ENCODE assay signal across 20 mouse cellular contexts in the genomic region with DNA sequence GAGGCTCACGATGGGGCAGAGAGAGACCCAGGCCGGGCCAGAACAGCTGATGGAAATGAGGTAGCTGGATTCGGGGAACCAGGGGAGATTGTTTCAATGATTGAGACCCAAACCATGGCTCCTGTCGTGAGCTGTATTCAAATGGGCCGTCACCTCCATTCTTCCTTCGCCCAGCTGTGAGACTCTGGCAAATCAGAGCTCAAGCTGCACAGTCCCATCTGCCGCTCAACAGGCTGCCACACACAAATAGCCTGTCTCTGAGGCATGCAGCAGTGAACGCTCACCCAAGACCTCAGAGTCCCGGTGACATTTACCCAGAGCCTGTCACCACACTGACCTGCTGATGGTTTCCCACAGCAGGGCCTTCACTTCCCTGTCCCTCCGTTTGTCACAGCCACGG.
DNase-seq lines count a peak whose midpoint lies in the region; ATAC-seq lines count a peak whose summit lies in the region.
"Had no signal": no experiment of that assay in that cellular context is flagged by ENCODE, and none has a peak within 500 bp of the region (broad histone marks: within the 10 kb centered on the region; RNA-seq: fewer than 3 reads in every experiment).

No protein-coding gene starts in this region.

- H3K4me1 ChIP-seq in forebrain, embryonic 10.5 days = peaks cover 37% of the 10 kb centered on the region
- peaks cover 4% of the 10 kb centered on the region; the same call in 1 of the 2 replicates for H3K4me1 ChIP-seq in forebrain, embryonic 11.5 days (replicated peaks; ENCODE audit: control insufficient read depth, insufficient read depth, low read length)
- H3K4me1 ChIP-seq in forebrain, embryonic 16.5 days (replicated peaks; ENCODE audit: control insufficient read depth, insufficient read depth, low read length) = peaks cover 33% of the 10 kb centered on the region
- H3K4me1 ChIP-seq in hindbrain, embryonic 16.5 days (ENCODE audit: control insufficient read depth, insufficient read depth, low read depth, low read length) = peaks cover 21% of the 10 kb centered on the region
- peaks cover 18% of the 10 kb centered on the region for H3K4me1 ChIP-seq in midbrain, embryonic 16.5 days (ENCODE audit: control insufficient read depth, insufficient read depth, low read length)
- H3K4me1 ChIP-seq in kidney, embryonic 16.5 days (ENCODE audit: insufficient read depth, low read length) = no peaks in the 10 kb centered on the region

- no peak for ATAC-seq in forebrain, embryonic 11.5 days (replicated peaks; ENCODE audit: low FRiP score)
- peak; percentile 43; the same call in 1 of the 2 replicates for ATAC-seq in forebrain, embryonic 16.5 days
- ATAC-seq in hindbrain, embryonic 16.5 days = no peak
- no peak for ATAC-seq in midbrain, embryonic 16.5 days
- ATAC-seq in kidney, embryonic 16.5 days (ENCODE audit: low FRiP score, low TSS enrichment) = no peak

- WGBS in forebrain, embryonic 10.5 days = 64% methylated on average over 11 of the region's 11 CpGs
- 56% methylated on average over 11 of the region's 11 CpGs for WGBS in forebrain, embryonic 11.5 days
- 34% methylated on average over 11 of the region's 11 CpGs for WGBS in forebrain, embryonic 16.5 days
- 38% methylated on average over 11 of the region's 11 CpGs for WGBS in hindbrain, embryonic 16.5 days
- 30% methylated on average over 11 of the region's 11 CpGs for WGBS in midbrain, embryonic 16.5 days
- 71% methylated on average over 11 of the region's 11 CpGs for WGBS in kidney, embryonic 16.5 days

- peaks cover 31% of the 10 kb centered on the region for H3K27me3 ChIP-seq in forebrain, embryonic 10.5 days (ENCODE audit: poor library complexity, severe bottlenecking)
- H3K27me3 ChIP-seq in forebrain, embryonic 11.5 days (ENCODE audit: control insufficient read depth, insufficient read depth, low read length) = no peaks in the 10 kb centered on the region
- H3K27me3 ChIP-seq in forebrain, embryonic 16.5 days (replicated peaks; ENCODE audit: control insufficient read depth, insufficient read depth, low read length) = no peaks in the 10 kb centered on the region
- H3K27me3 ChIP-seq in hindbrain, embryonic 16.5 days (replicated peaks; ENCODE audit: control insufficient read depth, insufficient read depth, low read length) = no peaks in the 10 kb centered on the region
- H3K27me3 ChIP-seq in midbrain, embryonic 16.5 days (ENCODE audit: control insufficient read depth, insufficient read depth, low read depth, low read length) = no peaks in the 10 kb centered on the region
- no peaks in the 10 kb centered on the region for H3K27me3 ChIP-seq in kidney, embryonic 16.5 days (ENCODE audit: insufficient read depth, low read length)
- H3K27me3 ChIP-seq: heart, embryonic 15.5 days; limb, embryonic 15.5 days had no signal

- 0 out of 2 replicates have a peak overlapping the region, but pooled peaks have one; percentile 2 for H3K27ac ChIP-seq in forebrain, embryonic 10.5 days
- no peak overlapping the region for H3K27ac ChIP-seq in forebrain, embryonic 11.5 days (ENCODE audit: low read depth, low read length)
- peak overlapping the region; percentile 43; the same call in 1 of the 2 replicates for H3K27ac ChIP-seq in forebrain, embryonic 16.5 days (ENCODE audit: low read length)
- peak overlapping the region; percentile 0 for H3K27ac ChIP-seq in hindbrain, embryonic 16.5 days (ENCODE audit: low read depth, low read length)
- peak overlapping the region; percentile 47 for H3K27ac ChIP-seq in midbrain, embryonic 16.5 days (ENCODE audit: low read length)
- H3K27ac ChIP-seq in kidney, embryonic 16.5 days (ENCODE audit: low read length) = no peak overlapping the region
- H3K27ac ChIP-seq: heart, embryonic 15.5 days; neural tube, embryonic 13.5 days had no signal

- no peaks in the 10 kb centered on the region for H3K9me3 ChIP-seq in forebrain, embryonic 10.5 days
- H3K9me3 ChIP-seq in forebrain, embryonic 11.5 days (ENCODE audit: control insufficient read depth, low read length) = no peaks in the 10 kb centered on the region
- no peaks in the 10 kb centered on the region for H3K9me3 ChIP-seq in forebrain, embryonic 16.5 days (ENCODE audit: control insufficient read depth, low read length)
- no peaks in the 10 kb centered on the region for H3K9me3 ChIP-seq in hindbrain, embryonic 16.5 days (ENCODE audit: control insufficient read depth, low read length)
- no peaks in the 10 kb centered on the region for H3K9me3 ChIP-seq in midbrain, embryonic 16.5 days (replicated peaks; ENCODE audit: control insufficient read depth, low read length, poor library complexity, severe bottlenecking)
- no peaks in the 10 kb centered on the region for H3K9me3 ChIP-seq in kidney, embryonic 16.5 days (ENCODE audit: low read length)
- H3K9me3 ChIP-seq: heart, embryonic 15.5 days; limb, embryonic 15.5 days; neural tube, embryonic 13.5 days had no signal

- H3K9ac ChIP-seq in forebrain, embryonic 11.5 days (ENCODE audit: low read length) = no peak overlapping the region
- H3K9ac ChIP-seq in forebrain, embryonic 16.5 days (replicated peaks; ENCODE audit: low read depth, low read length) = 0 out of 2 replicates have a peak overlapping the region, but pooled peaks have one; percentile 18
- no peak overlapping the region for H3K9ac ChIP-seq in hindbrain, embryonic 16.5 days (ENCODE audit: low read depth, low read length)
- H3K9ac ChIP-seq in midbrain, embryonic 16.5 days (ENCODE audit: low read depth, low read length) = 0 out of 2 replicates have a peak overlapping the region, but pooled peaks have one; percentile 20
- no peak overlapping the region for H3K9ac ChIP-seq in kidney, embryonic 16.5 days (replicated peaks; ENCODE audit: low read length)
- H3K9ac ChIP-seq: heart, embryonic 15.5 days; limb, embryonic 15.5 days; neural tube, embryonic 13.5 days had no signal

- no peak overlapping the region for H3K4me2 ChIP-seq in forebrain, embryonic 11.5 days (ENCODE audit: low read depth, low read length, severe bottlenecking)
- H3K4me2 ChIP-seq in forebrain, embryonic 16.5 days (ENCODE audit: low read length) = no peak overlapping the region
- no peak overlapping the region for H3K4me2 ChIP-seq in hindbrain, embryonic 16.5 days (ENCODE audit: low read length)
- no peak overlapping the region for H3K4me2 ChIP-seq in midbrain, embryonic 16.5 days (ENCODE audit: low read length)
- no peak overlapping the region for H3K4me2 ChIP-seq in kidney, embryonic 16.5 days (replicated peaks; ENCODE audit: low read depth, low read length)
- H3K4me2 ChIP-seq: heart, embryonic 15.5 days; limb, embryonic 15.5 days; neural tube, embryonic 13.5 days had no signal

- no peak for DNase-seq in forebrain, embryonic 10.5 days (ENCODE audit: extremely low spot score, low spot score)
- DNase-seq in forebrain, embryonic 11.5 days (ENCODE audit: low spot score) = no peak
- no peak for DNase-seq in gastrocnemius, postnatal 10 days
- no peak for DNase-seq in liver
- DNase-seq: adrenal gland, adult 2 months; cerebellum, adult 11 months; cerebellum, postnatal 36 days; heart, adult 11 months; kidney, adult 2 months; kidney, postnatal 25 days; lung, adult 18-20 months; lung, postnatal 36 days; thymus, adult 18-20 months had no signal

- no peak overlapping the region for H3K4me3 ChIP-seq in forebrain, embryonic 10.5 days
- H3K4me3 ChIP-seq in forebrain, embryonic 11.5 days (ENCODE audit: low read depth, low read length) = no peak overlapping the region
- no peak overlapping the region for H3K4me3 ChIP-seq in forebrain, embryonic 16.5 days (replicated peaks; ENCODE audit: low read length)
- no peak overlapping the region for H3K4me3 ChIP-seq in hindbrain, embryonic 16.5 days (ENCODE audit: low read length)
- H3K4me3 ChIP-seq in midbrain, embryonic 16.5 days (ENCODE audit: low read depth, low read length) = no peak overlapping the region
- no peak overlapping the region for H3K4me3 ChIP-seq in kidney, embryonic 16.5 days (ENCODE audit: low read length)
- H3K4me3 ChIP-seq: heart, embryonic 15.5 days; limb, embryonic 15.5 days; neural tube, embryonic 13.5 days had no signal

- no peaks in the 10 kb centered on the region for H3K36me3 ChIP-seq in forebrain, embryonic 10.5 days (replicated peaks)
- H3K36me3 ChIP-seq in forebrain, embryonic 11.5 days (ENCODE audit: control insufficient read depth, insufficient read depth, low read length) = no peaks in the 10 kb centered on the region
- no peaks in the 10 kb centered on the region for H3K36me3 ChIP-seq in forebrain, embryonic 16.5 days (ENCODE audit: control insufficient read depth, insufficient read depth)
- no peaks in the 10 kb centered on the region for H3K36me3 ChIP-seq in hindbrain, embryonic 16.5 days (ENCODE audit: control insufficient read depth, insufficient read depth, low read length)
- no peaks in the 10 kb centered on the region for H3K36me3 ChIP-seq in midbrain, embryonic 16.5 days (ENCODE audit: control insufficient read depth, insufficient read depth, low read length)
- H3K36me3 ChIP-seq in kidney, embryonic 16.5 days (ENCODE audit: insufficient read depth, low read length) = no peaks in the 10 kb centered on the region
- H3K36me3 ChIP-seq: heart, embryonic 15.5 days; limb, embryonic 15.5 days; neural tube, embryonic 13.5 days had no signal

Comparison
In these comparisons a context has a peak if more than half of its experiments do, and no peak if none do; other contexts are left out.
1. H3K27ac ChIP-seq: peak in forebrain, embryonic 10.5 days (single experiment), forebrain, embryonic 16.5 days (single experiment), hindbrain, embryonic 16.5 days (single experiment) and midbrain, embryonic 16.5 days (single experiment); none in forebrain, embryonic 11.5 days (single experiment) and kidney, embryonic 16.5 days (single experiment).
2. H3K9ac ChIP-seq: peak in forebrain, embryonic 16.5 days (single experiment) and midbrain, embryonic 16.5 days (single experiment); none in forebrain, embryonic 11.5 days (single experiment), hindbrain, embryonic 16.5 days (single experiment) and kidney, embryonic 16.5 days (single experiment).